In genomic region chr8:8103492-8103891, GRCm38 (mm10) we compare ENCODE assay signal across 26 mouse cellular contexts.
"Had no signal": no experiment of that assay in that cellular context is flagged by ENCODE, and none has a peak within 500 bp of the region (broad histone marks: within the 10 kb centered on the region; RNA-seq: fewer than 3 reads in every experiment).

No protein-coding gene starts in this region.

- H3K9me3 ChIP-seq: heart, embryonic 13.5 days; heart, embryonic 15.5 days; hindbrain, embryonic 10.5 days; hindbrain, embryonic 12.5 days; liver, embryonic 13.5 days; liver, embryonic 15.5 days had no signal

- ATAC-seq: forebrain, embryonic 16.5 days; hindbrain, embryonic 16.5 days; inflammation-experienced regulatory T-cells, adult 6 months; intestine, embryonic 16.5 days; liver, postnatal 0 days had no signal

- H3K36me3 ChIP-seq: heart, embryonic 13.5 days; heart, embryonic 15.5 days; hindbrain, embryonic 10.5 days; hindbrain, embryonic 12.5 days; liver, embryonic 13.5 days; liver, embryonic 15.5 days had no signal

- H3K4me1 ChIP-seq: heart, embryonic 15.5 days; hindbrain, embryonic 10.5 days; hindbrain, embryonic 12.5 days; liver, embryonic 13.5 days; liver, embryonic 15.5 days had no signal

- H3K9ac ChIP-seq: heart, embryonic 13.5 days; heart, embryonic 15.5 days; hindbrain, embryonic 12.5 days; hindbrain, embryonic 14.5 days; liver, embryonic 13.5 days; liver, embryonic 15.5 days; liver, postnatal 0 days had no signal

- DNase-seq: gastrocnemius, postnatal 14 days; gastrocnemius, postnatal 36 days; heart, adult 11 months; heart, adult 2 months; heart, postnatal 14 days; heart, postnatal 4 days; kidney, adult 18-20 months; kidney, adult 8-10 months; kidney, postnatal 10 days; kidney, postnatal 25 days; liver; liver, embryonic 13.5 days; liver, postnatal 0 days had no signal

- H3K27me3 ChIP-seq: heart, embryonic 13.5 days; heart, embryonic 15.5 days; hindbrain, embryonic 12.5 days; liver, embryonic 13.5 days; liver, embryonic 15.5 days had no signal

- H3K4me3 ChIP-seq: heart, adult 2 months; heart, embryonic 13.5 days; heart, embryonic 15.5 days; hindbrain, embryonic 10.5 days; hindbrain, embryonic 12.5 days; layer of hippocampus, adult 2 months; liver, embryonic 13.5 days; liver, embryonic 15.5 days had no signal

- H3K27ac ChIP-seq: heart, adult 2 months; heart, embryonic 13.5 days; heart, embryonic 15.5 days; hindbrain, embryonic 10.5 days; hindbrain, embryonic 12.5 days; hindbrain, embryonic 14.5 days; layer of hippocampus, adult 2 months; liver, embryonic 13.5 days; liver, embryonic 15.5 days had no signal

- H3K4me2 ChIP-seq: heart, embryonic 11.5 days; heart, embryonic 13.5 days; heart, embryonic 15.5 days; hindbrain, embryonic 12.5 days; hindbrain, embryonic 14.5 days; liver, embryonic 11.5 days; liver, embryonic 13.5 days; liver, embryonic 15.5 days had no signal
